Mouse (Mus musculus) C2C12 (cell line): ENCODE data around the gene Galnt17. TPM values are rescaled to one million over a fixed set of nuclear protein-coding genes. Genes with fewer than 3 reads are reported as not detected.
A peak's percentile ranks its signal among the peaks of the same experiment; 100 is the strongest.

Source experiments
- H3K27me3 ChIP-seq: one replicate; pipeline ENCODE4 v1.6.1; 2011; ENCODE audit not compliant: control insufficient read depth, insufficient read depth, insufficient read length
- H3K36me3 ChIP-seq: one replicate; pipeline ENCODE4 v1.6.1; 2011; ENCODE audit not compliant: control insufficient read depth, insufficient read depth
- H3K4me3 ChIP-seq: one replicate; pipeline ENCODE4 v1.5.1; 2011; ENCODE audit warnings: mild to moderate bottlenecking, control low read depth; ENCODE audit not compliant: poor library complexity, insufficient read depth, severe bottlenecking
- H3K79me2 ChIP-seq: one replicate; pipeline ENCODE4 v1.6.1; 2011; ENCODE audit not compliant: control insufficient read depth, insufficient read depth
- H3K79me3 ChIP-seq: one replicate; pipeline ENCODE4 v1.6.1; 2011; ENCODE audit warnings: low read depth, control low read depth
- H3ac ChIP-seq: one replicate; pipeline ENCODE3; 2011; ENCODE audit warnings: low read depth; ENCODE audit not compliant: control insufficient read depth, insufficient read length
- CEBPB ChIP-seq: IDR thresholded peaks from one replicate; pipeline ENCODE4 v1.6.1; 2011; ENCODE audit warnings: low read depth, mild to moderate bottlenecking, control low read depth, moderate library complexity
- CTCF ChIP-seq: IDR thresholded peaks from one replicate; pipeline ENCODE4 v1.5.1; 2011; ENCODE audit not compliant: control insufficient read depth, insufficient read depth, insufficient read length
- FOSL1 ChIP-seq: IDR thresholded peaks from one replicate; pipeline ENCODE4 v1.8.0; 2011; ENCODE audit warnings: mild to moderate bottlenecking, low read length; ENCODE audit not compliant: poor library complexity, insufficient read depth, severe bottlenecking
- MAX ChIP-seq: IDR thresholded peaks from one replicate; pipeline ENCODE4 v1.6.1; 2011; ENCODE audit warnings: mild to moderate bottlenecking, control low read depth
- MYOD1 ChIP-seq: IDR thresholded peaks from one replicate; pipeline ENCODE4 v1.6.1; 2011; ENCODE audit warnings: low read depth; ENCODE audit not compliant: control insufficient read depth, insufficient read length
- MYOG ChIP-seq: IDR thresholded peaks from one replicate; pipeline ENCODE4 v1.6.1; 2011; ENCODE audit not compliant: control insufficient read depth, insufficient read length; ENCODE audit errors: extremely low read depth
- USF1 ChIP-seq: IDR thresholded peaks from one replicate; pipeline ENCODE4 v1.6.1; 2011; ENCODE audit warnings: low read depth, mild to moderate bottlenecking, control low read depth, moderate library complexity
- polyA plus RNA-seq: library from polyadenylated mRNA; unstranded; fragments of >200 nt; fragmentation: generic; extraction: Trizol; gene quantifications from one replicate; pipeline ENCODE4 v1.2.1, GENCODE M21; 2012; ENCODE audit warnings: missing spikeins

The Galnt17 gene
- polyA plus RNA-seq, 1 experiment: 0.04 TPM

DNA sequence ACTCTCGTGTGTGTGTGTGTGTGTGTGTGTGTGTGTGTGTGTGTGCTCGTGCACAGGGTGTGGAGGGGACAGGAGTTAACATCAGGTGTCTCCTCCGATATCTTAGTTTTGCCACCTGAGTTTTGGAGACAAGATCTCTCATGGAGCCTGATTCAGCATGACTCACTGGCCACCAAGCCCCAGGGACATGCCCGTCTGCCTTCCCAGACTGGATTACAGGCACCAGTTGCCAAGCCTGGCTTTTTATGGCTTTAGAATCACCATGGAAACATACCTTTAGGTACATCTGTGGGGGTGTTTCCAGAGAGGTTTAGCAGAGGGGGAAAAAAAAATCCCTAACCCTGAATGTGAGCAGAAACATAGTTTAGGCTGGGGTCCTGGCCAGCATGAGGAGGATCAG is 6.7 kb upstream of the Galnt17 start:
- Histone ChIP-seq H3K36me3 (no peaks in the 10 kb centered on the region), H3K79me2 (no peaks in the 10 kb centered on the region), H3ac (no peak overlapping the region), H3K27me3 (no peaks in the 10 kb centered on the region), H3K4me3 (no peak overlapping the region), H3K79me3 (no peaks in the 10 kb centered on the region)
- TF ChIP-seq MYOD1 (peak; percentile 44), FOSL1 (peak; percentile 22), USF1 (no peak)

DNA sequence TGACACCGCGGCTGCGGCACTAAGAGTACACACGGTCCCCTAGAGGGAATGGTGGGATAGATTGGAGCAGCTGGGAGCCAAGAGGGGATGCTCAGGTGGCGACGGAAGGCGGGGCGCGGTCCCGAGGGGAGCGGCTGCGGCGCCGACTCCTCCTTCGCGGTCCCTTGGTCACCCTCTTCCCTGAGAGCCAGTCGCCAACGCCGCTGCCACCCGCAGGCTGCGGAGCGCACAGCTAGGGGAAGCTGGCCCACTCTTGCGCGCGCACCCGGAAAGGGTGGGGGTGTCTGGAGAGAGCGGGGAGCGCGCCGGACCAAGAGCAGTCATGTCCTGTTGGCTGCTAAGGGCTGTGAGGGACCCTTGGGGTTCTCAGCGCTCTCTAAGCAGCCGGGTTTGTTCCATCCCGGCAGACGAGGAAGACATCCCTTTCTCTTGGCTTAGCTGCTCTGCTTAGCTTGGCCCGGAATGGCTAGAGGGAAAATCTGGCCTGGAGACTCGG is 593 bp downstream of the Galnt17 start:
- Histone ChIP-seq H3K79me3 (no peaks in the 10 kb centered on the region), H3K27me3 (no peaks in the 10 kb centered on the region), H3ac (no peak overlapping the region), H3K4me3 (no peak overlapping the region), H3K36me3 (no peaks in the 10 kb centered on the region), H3K79me2 (no peaks in the 10 kb centered on the region)
- TF ChIP-seq USF1 (no peak), MAX (no peak), CEBPB (no peak), MYOD1 (peak; percentile 28), MYOG (no peak), FOSL1 (no peak)

- Histone ChIP-seq H3K27me3 (no peaks in the 10 kb centered on the region), H3K4me3 (no peak overlapping the region)
These were observed 1.2 kb downstream of the Galnt17 start for GRCm38 (mm10) chr5:131306908-131307655.

DNA sequence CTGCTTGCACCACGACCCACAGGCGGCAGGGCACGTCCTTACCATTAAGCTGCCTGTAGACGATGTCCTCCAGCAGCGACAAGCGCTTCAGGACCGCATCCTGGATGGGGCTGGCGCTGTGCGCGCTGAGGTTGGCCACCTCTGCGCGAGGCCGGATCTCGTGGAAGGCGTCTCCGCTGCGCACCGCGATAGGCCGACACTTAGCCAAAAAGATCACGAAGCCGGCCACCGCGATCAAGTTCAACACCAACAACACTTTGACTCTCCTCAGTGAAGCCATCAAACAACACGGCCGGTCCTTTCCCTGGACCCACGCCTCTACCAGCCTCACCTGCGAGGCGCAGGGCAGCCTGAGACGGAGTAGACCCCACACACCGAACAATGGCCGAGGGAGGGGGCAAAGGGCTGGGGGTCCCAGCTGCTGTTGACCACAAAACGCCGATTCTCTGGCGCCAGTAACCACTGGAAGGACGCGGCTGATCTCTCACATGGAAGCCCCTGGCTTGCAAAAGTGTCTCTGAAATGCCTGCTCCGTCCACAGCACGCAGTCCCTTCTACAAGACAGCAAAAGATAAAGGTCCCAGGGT is 1.9 kb downstream of the Galnt17 start:
- no peaks in the 10 kb centered on the region for H3K79me2 ChIP-seq
- H3ac ChIP-seq: no peak overlapping the region
- H3K4me3 ChIP-seq: no peak overlapping the region
- no peaks in the 10 kb centered on the region for H3K79me3 ChIP-seq
- TF ChIP-seq FOSL1: no peak
- TF ChIP-seq CEBPB: no peak
- TF ChIP-seq USF1: no peak
- no peak for TF ChIP-seq MYOG
- no peak for TF ChIP-seq MAX
- no peak for TF ChIP-seq CTCF
- TF ChIP-seq MYOD1: no peak
- no peaks in the 10 kb centered on the region for H3K27me3 ChIP-seq
- H3K36me3 ChIP-seq: no peaks in the 10 kb centered on the region

More at GRCm38 (mm10) chr5:131306908-131307655, 1.2 kb downstream of the Galnt17 start:
- no peaks in the 10 kb centered on the region for H3K79me3 ChIP-seq
- H3K79me2 ChIP-seq: no peaks in the 10 kb centered on the region
- no peak for TF ChIP-seq MYOD1
- TF ChIP-seq CEBPB: no peak
- TF ChIP-seq FOSL1: no peak
- no peak for TF ChIP-seq USF1
- TF ChIP-seq MYOG: no peak
- no peak for TF ChIP-seq MAX
- TF ChIP-seq CTCF: no peak
- peak overlapping the region; percentile 18 for H3ac ChIP-seq
- H3K36me3 ChIP-seq: no peaks in the 10 kb centered on the region

DNA sequence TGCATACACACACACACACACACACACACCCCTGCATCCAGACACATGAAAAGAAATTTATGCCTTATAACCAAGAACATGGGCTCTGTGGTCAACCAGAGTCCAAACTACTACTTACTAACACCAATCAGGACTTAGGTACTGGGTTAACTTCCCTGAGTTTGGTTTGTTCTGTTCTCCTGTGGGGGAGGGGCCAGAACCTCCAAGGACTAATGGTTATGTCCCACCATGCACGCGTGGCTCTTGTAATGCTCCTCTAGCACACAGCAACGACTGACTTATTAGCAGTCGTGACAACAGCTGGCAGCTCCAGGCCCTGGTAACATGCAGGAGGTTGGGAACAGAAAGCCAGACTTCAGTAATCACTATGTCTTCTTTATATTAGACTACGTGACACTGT is 3.1 kb downstream of the Galnt17 start:
- H3ac ChIP-seq: no peak overlapping the region
- H3K27me3 ChIP-seq: no peaks in the 10 kb centered on the region
- H3K79me2 ChIP-seq: no peaks in the 10 kb centered on the region
- H3K4me3 ChIP-seq: no peak overlapping the region
- H3K79me3 ChIP-seq: no peaks in the 10 kb centered on the region
- no peak for TF ChIP-seq MAX
- TF ChIP-seq CEBPB: no peak
- no peak for TF ChIP-seq FOSL1
- TF ChIP-seq USF1: no peak
- TF ChIP-seq CTCF: no peak
- no peak for TF ChIP-seq MYOD1
- no peaks in the 10 kb centered on the region for H3K36me3 ChIP-seq
